Mouse (Mus musculus) mature B cell (primary cell): Measurements from ENCODE around the gene Setd2.

ENCODE experiments used
- in situ Hi-C: fragments of 300-500 bp; cut with MboI; formaldehyde crosslinking; loops from 2 replicates; pipeline ENCODE4 v1.14.3; 2019

Setd2 gene

DNA sequence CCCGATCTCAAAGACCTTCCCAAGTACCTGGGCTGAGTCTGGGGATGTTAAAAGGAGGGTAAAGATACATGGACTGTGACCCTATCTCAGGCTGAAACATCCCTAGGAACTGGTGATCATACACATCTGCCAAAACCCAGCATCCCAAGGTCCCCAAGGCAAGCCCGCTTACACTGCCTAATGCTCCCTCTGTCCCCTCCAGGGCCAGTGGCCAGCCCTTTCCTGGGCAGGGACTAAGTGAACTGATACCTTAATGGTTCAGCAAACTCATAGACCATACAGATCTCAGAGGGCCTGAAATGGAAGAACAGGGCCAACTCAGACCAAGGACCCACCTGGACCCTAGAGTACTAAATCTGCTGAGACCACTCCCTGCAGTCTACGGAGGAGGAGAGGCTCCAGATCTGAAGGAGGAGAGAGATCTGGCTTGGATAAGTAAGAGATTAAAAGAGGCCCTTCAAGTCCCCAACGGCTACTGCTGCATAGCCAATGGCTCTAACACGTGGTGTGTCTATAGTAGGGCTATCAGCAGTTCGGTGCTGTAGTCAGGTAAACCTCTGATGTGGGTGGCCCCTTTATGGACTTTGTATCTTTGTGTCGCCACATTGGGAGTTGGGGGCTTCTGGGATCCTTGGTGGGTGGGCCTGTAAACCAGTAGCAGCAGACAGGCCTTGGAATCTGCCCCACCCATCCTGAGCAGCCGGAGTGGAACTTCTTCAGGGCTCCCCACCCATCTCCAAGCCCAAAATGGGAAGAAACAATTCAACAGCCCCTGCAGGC is 91.2 kb downstream of the Setd2 start:
- in situ Hi-C loops: no loop called here

DNA sequence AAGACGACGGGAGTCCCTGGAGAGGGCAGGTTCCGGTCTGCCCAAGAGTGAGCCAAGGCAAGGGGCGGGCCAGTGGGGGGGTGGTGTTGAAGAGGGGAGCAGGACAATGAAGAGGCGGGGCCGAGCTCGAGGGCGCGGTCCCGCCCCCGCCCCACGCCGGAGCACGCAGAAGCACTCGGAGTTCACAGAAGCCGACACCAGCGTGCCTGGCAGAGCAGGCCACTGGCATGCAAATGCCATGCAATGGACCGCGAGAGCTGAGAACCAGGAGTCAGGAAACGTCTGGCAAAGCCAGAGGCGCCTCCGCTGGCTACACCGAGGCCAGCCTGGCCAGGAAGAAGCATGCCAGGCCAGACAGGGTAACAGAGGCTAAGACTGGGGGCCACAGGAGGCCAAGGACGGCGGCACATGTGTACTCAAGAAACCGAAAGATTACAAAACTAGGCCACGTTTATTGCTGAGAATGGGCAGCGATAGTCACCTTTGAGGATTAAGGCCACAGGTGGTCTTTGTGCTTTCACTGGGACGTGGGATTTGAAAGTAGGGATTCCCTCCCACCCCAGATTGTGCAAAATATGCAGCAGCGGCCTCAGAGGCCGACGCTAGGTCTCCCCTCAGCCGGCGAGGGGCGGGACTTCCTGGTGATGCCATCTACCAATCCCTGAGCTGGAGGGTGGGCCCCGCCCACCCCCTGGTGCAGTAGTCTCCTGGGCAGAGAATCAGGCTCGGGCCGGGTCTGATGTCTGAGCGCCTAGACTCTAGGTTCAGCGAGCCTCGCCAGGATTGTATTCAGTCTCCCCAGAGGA is 92.2 kb downstream of the Setd2 start, which contains the start of gene Nradd:
Gene Nradd, minus strand, starts transcription at position 92 of the 806 bp plus-strand sequence.
- in situ Hi-C loops: no loop called here

DNA sequence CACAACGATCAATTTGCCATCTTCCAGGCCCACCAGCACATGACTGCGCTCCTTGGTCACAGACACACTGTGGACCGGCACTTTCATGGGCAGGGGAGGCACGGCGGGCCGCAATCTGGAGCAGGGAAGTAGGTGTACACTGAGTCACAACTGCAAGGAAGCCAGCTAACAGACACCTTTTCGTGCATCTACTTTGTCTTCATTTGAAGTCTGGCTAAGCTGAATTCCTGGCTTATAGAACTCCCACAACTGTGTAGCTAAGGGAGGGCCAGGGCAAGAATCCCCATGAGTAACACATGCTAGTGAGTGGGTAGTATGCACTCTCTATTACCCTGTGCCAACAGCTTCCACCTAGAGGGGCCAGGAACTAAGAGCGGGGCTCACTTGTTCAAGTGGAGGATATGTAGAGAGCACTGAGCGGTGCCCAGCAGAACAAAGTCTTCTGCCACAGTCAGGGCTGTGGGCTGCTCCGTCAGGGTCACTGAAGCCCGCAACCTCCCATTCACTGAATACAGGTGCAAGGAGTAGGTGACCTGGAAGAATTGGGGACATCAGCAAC is 93.0 kb downstream of the Setd2 start:
- in situ Hi-C loops: no loop called here

DNA sequence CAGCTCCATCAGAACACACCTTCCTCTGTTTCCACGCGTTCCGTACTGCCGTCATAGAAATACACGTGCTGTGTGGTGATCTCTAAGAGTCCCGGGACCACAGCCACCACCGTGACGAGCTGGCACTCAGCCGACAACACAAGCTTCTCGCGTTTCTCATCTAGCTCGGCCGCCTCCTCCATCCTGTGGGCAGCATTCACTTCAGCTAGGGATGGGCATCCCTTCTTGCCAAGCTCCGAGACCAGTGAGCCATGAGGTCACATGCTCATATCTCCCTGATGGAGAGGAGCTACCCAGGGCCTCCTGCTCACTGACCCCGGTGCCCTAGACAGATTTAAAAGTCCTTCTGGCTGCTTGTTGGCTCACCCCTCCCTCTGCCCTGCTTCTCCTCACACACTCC is 97.8 kb downstream of the Setd2 start:
- in situ Hi-C loops: loop anchor here (5.0 kb wide), 1 partner anchor 87 kb away; no protein-coding TSS in a partner anchor

DNA sequence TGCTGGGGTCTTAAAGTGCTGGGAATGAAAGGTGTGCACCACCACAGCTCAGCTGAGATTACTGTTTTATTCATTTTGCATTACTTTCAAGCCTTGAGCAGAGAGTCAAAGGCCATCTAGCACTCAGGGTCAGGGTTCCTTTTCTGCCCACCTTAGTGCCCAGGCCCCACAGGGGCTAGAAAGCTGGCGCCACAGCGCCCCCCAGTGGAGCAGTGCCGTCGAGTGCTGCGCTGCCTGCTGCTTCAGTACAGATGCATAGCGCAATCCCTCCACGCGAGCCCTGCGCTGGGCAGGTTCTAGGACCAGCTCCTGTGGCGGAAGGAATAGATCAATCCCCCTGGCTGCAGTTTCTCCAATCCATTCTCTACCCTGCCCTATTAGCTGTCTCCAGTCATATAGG is 98.8 kb downstream of the Setd2 start:
- in situ Hi-C loops: loop anchor here (5.0 kb wide), 1 partner anchor 86 kb away; no protein-coding TSS in a partner anchor

DNA sequence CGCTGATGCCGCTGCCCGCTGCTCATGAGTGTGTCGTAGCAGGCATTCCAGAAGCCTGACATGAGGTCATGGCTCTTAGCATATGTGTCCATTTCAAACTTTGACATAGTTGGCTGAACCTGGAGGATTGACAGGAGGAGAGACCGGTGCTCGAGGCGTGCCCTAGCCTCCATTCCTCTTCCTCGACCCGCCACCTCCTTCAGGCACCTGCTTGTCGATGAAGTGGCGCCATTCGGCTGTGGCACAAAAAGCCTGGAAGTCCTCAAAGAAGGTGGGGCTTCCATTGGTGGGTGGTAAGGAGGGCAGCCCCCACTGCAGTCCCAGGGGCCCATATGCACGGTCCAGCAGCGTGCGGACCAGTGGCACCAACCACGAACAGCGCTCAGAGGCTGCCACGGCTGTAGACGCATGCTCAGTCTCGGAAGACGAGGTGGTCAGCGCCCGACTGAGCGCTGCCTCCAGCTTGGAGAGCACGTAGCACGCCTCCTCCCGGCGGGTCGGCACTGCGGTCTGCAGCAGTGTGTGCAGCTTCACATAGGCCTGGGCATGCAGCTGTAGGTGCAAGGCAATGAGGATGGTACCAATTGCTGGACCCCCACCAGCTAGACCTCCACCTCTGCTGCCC is 99.4 kb downstream of the Setd2 start:
- in situ Hi-C loops: loop anchor here (5.0 kb wide), 1 partner anchor 86 kb away; no protein-coding TSS in a partner anchor

DNA sequence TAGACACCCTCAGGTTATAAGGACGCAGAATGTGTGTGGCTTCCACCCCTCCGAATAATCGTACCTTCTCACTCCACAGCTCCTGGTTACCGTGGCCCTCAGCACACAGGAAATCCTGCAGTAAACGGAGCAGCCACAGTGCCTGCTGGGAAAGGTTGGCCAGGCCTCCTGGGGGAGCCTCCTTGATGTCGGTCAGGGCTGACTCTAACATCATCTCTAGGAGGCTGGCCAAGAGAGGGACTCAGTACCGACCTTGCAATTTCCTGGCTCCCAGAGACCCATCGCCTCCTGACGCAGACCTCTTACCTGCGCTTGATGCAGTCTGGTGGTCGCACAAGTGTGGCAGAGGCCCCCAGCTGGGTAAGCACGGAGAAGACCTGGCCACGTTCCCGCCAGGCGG is 100.3 kb downstream of the Setd2 start:
- in situ Hi-C loops: loop anchor here (5.0 kb wide), 1 partner anchor 85 kb away; no protein-coding TSS in a partner anchor

DNA sequence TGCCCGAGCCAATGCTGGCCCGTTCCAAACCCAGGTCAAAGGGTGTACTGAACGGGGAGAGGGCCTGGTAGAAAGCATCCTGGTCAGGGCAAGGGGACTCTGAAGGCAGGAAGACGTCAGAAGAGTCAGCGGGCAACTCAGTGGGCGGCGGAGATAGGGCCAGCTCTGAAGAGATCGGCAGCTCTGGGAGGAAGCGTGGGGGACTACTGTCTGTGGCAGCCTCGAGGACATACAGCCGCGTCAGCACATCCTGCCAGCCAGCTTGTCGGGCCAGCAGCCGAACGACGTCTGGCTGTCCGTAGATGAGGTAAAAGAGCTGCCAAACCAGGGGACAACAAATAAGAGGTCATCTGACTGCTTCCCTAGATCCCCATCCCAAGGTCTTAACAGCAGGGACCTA is 101.5 kb downstream of the Setd2 start:
- in situ Hi-C loops: loop anchor here (5.0 kb wide), 1 partner anchor 83 kb away; no protein-coding TSS in a partner anchor

DNA sequence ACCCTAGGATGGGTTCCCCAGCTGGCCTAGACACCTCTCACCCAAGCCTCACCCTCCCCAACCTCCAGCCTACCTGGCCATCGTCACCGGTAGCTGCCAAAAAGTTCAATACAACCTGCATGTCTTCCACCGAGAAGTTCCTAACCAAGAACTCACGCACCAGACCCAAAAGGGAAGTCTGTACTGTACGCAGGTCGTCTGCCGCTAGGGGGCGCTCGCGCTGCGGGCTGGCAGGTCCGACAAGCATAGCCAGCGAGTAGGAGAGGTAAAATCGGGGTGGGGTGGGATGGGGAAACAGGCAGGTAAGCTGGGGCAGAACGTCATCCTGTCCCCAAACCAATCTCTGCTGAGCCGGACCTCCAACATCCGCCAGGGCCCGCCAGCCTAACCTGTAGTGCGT is 102.8 kb downstream of the Setd2 start:
- in situ Hi-C loops: no loop called here

DNA sequence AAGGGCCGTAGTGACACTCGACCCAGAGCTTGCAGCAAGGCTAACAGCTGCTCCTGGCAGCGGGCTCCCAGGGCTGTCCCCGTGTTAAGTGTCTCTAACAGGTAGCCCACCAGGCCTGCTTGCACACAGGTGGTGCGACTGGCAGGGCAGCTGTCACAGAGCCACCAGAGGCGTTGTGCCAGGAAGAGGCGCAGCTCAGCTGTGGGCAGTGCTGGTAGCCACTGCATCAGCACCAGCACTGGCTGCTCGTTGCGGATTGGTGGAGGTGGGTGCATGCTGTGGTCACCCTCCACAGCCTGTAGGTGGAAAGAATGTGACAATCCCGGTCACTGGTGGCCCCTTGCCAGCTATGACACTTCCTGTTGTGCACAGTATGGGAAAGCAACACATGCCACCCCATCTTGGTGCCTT is 106.2 kb downstream of the Setd2 start:
- in situ Hi-C loops: no loop called here

DNA sequence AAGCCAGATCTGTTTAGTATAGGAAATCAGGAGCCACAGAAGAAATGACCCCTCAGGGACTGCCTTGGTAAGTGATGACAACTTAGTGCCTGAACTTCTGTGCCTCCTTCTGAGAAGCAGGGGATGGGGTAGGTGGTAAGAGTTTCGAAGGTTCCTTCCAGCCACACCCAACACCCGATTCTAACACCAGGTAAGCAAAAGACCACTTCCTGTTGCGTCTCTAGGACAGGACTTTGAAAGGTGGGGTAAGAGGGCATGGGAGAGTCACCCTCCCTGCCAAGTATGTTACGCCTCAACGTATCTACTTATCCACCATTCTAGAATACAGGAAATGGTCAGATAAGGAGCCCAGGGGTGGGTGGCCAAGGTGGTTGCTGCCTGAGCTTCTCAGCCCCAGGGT is 108.6 kb downstream of the Setd2 start:
- in situ Hi-C loops: no loop called here

DNA sequence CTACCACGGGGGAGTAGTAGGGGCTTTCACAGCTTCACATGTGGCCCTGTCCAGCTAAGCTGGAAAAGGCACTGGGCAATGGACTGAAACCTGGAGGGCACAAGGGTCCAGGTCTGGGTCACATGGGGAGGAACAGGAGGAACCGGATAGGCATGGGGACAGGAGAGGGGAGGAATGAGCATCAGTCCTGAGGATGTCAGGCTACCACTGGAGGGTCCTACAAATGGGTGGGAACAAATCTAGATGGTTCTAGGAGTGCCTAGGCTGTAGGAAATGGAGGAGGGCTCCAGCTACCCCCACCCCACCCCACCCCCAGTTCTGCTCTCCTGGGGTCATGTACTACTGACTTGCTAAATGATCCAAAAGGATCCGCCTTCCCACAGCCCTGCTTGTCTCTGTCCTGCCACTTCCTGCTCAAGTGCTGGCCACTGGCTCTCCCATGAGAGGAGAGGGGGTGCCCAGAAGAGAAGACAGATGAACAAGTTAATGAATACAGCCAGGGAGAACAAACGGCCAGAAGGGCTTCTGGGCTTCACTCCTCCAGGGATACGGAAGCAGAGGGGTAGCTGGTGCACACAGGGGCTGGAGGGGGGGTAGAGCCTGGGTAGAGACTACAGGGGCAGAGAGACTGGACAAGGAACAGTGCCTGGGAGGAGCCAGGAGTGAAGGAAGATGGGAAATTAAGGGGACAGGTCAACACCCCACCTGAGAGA is 110.6 kb downstream of the Setd2 start:
- in situ Hi-C loops: no loop called here

DNA sequence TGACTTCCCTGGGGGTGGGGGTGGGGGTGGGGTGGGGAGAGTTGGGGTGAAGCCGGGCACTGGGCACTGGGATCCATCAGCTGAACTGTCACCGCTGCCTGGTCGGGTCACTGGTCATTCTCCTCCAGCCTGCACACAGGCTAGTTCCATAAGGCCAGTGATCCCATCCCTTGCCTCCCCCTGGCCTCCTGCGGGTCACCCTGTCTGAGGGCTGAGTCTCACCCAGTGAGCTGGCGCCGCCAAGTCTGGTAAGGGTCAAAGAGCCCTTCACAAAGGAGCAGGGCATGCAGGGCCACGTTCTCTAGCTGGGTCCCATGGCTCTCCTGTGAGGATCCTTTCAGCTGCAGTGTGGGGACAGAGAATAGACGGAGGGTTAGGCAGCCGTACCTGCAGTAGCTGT is 111.4 kb downstream of the Setd2 start:
- in situ Hi-C loops: no loop called here

DNA sequence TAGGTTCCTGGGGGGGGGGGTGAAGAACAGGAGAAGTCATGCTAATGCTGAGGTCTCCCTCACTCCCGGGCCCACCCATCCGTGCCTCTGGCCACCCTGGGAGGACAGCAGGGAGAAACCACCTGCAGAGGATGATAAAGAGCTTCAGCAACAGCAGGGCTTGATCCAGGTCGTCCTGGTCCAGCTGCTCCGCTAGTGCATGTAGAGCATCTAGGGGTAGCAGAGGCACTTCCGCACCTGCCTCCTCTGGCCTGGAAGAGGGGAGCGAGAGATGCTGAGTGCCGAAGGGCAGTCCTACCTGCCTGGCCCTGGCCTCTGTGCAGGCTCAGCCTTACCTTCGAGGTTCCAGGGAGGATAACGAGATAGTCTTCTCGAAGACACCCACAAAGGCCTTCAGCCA is 111.9 kb downstream of the Setd2 start:
- in situ Hi-C loops: no loop called here

DNA sequence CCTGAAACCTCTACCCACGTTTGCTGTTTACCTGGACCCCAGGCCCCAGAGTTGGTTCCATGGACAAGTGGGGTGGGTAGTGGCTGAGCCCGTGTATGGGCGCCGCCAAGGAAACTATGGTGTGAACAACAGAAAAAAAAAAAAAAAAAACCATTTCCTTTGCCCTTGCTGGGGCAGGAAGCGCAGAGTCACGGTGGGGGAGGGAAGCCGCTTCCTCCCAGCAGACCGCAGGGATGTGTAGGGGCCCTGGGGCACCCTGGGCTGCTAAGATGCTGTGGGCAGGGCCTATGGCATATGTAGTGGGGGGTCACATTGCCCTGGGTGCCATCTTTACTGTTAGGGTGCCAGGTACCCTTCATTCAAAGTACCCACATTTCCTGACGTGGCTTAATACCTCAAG is 112.8 kb downstream of the Setd2 start:
- in situ Hi-C loops: no loop called here

DNA sequence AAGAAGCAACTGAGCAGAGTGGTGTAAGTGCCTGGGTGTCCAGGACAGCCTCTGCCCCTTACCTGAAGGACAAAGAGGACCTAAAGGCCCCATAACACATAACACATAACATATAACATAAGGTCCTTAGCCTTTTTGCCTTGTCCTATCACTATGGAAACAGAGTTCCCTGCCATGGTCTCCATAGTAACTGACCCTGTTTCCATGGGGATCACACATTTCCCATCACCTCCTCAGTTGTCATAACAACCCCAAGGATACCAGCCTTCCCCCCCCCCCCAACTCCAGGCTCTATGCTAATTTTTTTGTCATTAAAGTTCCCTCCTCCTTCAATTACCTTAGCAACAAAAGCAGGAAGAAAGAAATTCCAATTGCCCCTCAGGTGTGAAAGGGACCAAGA is 117.4 kb downstream of the Setd2 start:
- in situ Hi-C loops: no loop called here

DNA sequence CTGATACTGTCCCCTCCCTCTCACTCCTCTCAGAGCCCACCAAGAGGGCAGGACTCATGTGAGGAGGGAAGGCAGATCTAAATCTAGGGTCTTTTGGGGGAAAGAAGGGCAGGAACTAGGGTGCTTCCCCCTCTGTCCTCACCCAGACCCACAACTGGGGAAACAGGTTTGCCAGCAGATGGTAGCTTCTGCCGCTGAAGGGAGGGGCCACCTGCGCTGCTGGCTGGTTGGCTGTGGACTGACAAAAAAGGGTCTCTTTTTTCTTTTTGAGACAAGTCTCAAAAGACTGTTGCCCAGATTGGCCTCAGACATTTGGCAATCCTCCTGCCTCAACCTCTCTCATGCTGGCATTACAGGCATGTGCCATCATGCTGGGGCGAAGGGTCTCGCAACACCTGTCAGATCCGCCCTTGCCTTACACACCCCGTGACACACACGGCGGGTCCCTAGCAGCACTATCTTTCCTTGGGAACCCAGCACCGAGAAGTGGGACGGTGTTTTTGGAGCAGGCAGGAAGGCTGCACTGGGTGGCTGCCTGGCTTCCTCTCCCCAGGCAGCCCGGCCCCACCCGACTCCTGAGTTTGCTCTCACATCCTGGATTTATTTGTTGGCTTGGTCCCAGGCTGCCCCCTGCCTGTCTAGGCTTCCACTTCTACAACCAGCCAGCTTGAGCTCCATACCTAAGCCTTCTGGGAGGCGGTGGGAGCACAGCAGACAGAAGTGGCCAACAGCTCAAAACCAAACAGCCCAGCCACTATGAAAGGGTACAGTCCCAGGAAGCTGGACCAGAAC is 119.7 kb downstream of the Setd2 start:
- in situ Hi-C loops: no loop called here

DNA sequence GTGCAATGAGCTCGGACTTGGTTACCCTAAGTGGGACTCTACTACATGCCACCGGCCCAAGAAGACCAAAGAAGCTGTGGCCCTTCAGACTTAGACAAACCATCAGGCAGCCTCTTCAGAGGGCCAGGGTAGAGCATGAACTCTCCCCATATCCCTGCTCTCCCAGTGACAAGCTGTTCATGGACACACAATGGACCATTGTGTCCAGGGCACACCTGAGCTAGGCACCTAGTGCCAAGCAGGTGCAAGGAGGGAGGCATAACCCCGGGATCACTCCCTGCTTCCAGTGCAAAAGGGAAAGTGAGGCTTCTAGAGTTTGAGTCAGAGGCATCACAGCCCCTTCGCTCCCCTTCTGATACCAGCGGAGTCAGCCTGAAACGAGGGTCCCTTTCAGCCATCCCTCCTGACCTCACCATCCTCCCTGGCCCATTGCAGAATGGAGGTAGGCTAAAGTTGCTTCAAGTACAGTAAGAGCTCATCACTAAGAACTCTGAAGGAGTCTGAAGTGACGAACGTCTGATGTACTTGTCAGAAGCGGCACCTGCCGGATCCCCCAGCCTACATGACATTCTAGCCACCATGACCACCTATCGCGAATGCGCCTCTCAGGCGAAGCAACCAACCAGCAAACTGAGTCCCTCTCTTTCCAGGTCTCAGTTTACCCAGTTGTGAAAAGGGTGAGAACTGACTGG is 120.7 kb downstream of the Setd2 start:
- in situ Hi-C loops: no loop called here

DNA sequence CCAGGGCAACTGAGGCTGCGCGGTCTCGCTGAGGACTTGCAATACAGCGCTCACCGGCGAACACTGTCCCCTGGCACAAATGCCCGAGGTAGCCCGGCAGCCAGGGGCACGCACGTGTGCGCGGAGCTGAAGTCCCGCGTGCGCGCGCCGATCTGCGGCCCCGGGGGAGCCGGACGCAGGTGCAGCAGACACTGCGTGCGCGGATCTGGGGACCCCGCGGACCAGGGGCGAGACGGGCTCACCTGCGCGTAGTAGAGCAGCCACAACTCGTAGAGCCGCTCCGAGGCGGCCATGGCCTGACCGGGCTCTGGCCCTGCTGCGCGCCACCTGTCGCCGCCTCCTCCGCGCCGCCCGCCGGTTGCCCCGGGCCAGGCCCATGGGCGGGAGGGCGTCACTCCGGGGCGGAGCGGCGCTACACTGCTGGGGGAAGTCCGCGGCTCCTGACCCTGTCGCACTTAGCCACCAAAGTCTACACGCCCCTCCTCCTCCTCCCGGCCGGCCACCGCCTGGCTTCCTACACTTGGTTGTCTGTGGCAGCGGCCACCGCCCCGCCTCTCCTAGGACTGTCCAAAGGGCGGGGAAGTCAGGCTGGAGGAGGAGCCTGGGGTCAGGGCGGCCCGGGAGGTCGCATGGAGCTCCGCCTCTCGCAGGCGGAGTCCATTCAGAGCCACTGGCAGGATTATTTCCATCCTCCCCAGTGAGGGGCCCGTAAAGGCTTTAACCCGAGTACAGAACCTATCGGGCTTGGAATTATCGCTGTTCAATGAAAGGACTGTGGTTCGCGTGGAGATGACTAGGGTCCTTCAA is 121.5 kb downstream of the Setd2 start, which contains the start of gene Nbeal2:
Gene Nbeal2, minus strand, starts transcription at position 507 of the 807 bp plus-strand sequence.
- in situ Hi-C loops: no loop called here
